Mouse (Mus musculus): Measurements from ENCODE around the gene B3gnt4. TPM values are rescaled to one million over a fixed set of nuclear protein-coding genes. Genes with fewer than 3 reads are reported as not detected.

The B3gnt4 gene
- polyA plus RNA-seq, 1 experiment, result 0.90 TPM

GRCm38 (mm10) chr5:123528641-123529040, 18.4 kb downstream of the B3gnt4 start:
- H3K27me3 ChIP-seq (ENCODE audit: control insufficient read depth, insufficient read depth, low read length), result no peaks in the 10 kb centered on the region
- H3K4me3 ChIP-seq (replicated peaks; ENCODE audit: insufficient read depth, low read depth, low read length), result no peak overlapping the region
- WGBS, result 76% methylated on average over 7 of the region's 7 CpGs
- H3K4me1 ChIP-seq (ENCODE audit: control insufficient read depth, insufficient read depth, low read length), result no peaks in the 10 kb centered on the region
- no peak overlapping the region for H3K27ac ChIP-seq (ENCODE audit: insufficient read depth, low read length)
- peak in 1 of 2 experiments; percentile 0 for DNase-seq
- TF ChIP-seq POLR2A (IDR thresholded peaks at IDR 0.05; ENCODE audit: borderline replicate concordance, insufficient read depth, low read length) (no peak), CTCF (IDR thresholded peaks at IDR 0.05; ENCODE audit: borderline replicate concordance, insufficient read depth, low read depth, low read length) (no peak)

- no peaks in the 10 kb centered on the region for H3K27me3 ChIP-seq (ENCODE audit: control insufficient read depth, insufficient read depth, low read length)
- no peak overlapping the region for H3K27ac ChIP-seq (ENCODE audit: insufficient read depth, low read length)
- H3K4me3 ChIP-seq (replicated peaks; ENCODE audit: insufficient read depth, low read depth, low read length), result no peak overlapping the region
- peak in 1 of 2 experiments; percentile 0 for DNase-seq
- H3K4me1 ChIP-seq (ENCODE audit: control insufficient read depth, insufficient read depth, low read length), result no peaks in the 10 kb centered on the region
- 83% methylated on average over 8 of the region's 8 CpGs for WGBS
- TF ChIP-seq CTCF (IDR thresholded peaks at IDR 0.05; ENCODE audit: borderline replicate concordance, insufficient read depth, low read depth, low read length) (no peak), POLR2A (IDR thresholded peaks at IDR 0.05; ENCODE audit: borderline replicate concordance, insufficient read depth, low read length) (no peak)
Observed at GRCm38 (mm10) chr5:123530056-123530455, 19.8 kb downstream of the B3gnt4 start.

GRCm38 (mm10) chr5:123533801-123534200, 23.5 kb downstream of the B3gnt4 start:
- DNase-seq, result no peak
- TF ChIP-seq POLR2A (IDR thresholded peaks at IDR 0.05; ENCODE audit: borderline replicate concordance, insufficient read depth, low read length), result no peak
- no peak for TF ChIP-seq CTCF (IDR thresholded peaks at IDR 0.05; ENCODE audit: borderline replicate concordance, insufficient read depth, low read depth, low read length)
- Histone ChIP-seq H3K4me3 (replicated peaks; ENCODE audit: insufficient read depth, low read depth, low read length) (no peak overlapping the region), H3K4me1 (ENCODE audit: control insufficient read depth, insufficient read depth, low read length) (no peaks in the 10 kb centered on the region), H3K27me3 (ENCODE audit: control insufficient read depth, insufficient read depth, low read length) (no peaks in the 10 kb centered on the region), H3K27ac (ENCODE audit: insufficient read depth, low read length) (no peak overlapping the region)
- WGBS, result 92% methylated on average over 10 of the region's 10 CpGs

GRCm38 (mm10) chr5:123555693-123556092, 45.4 kb downstream of the B3gnt4 start:
- no peaks in the 10 kb centered on the region for H3K27me3 ChIP-seq (ENCODE audit: control insufficient read depth, insufficient read depth, low read length)
- 91% methylated on average over 7 of the region's 7 CpGs for WGBS
- no peaks in the 10 kb centered on the region for H3K4me1 ChIP-seq (ENCODE audit: control insufficient read depth, insufficient read depth, low read length)
- no peak overlapping the region for H3K27ac ChIP-seq (ENCODE audit: insufficient read depth, low read length)
- TF ChIP-seq POLR2A (IDR thresholded peaks at IDR 0.05; ENCODE audit: borderline replicate concordance, insufficient read depth, low read length) (no peak), CTCF (IDR thresholded peaks at IDR 0.05; ENCODE audit: borderline replicate concordance, insufficient read depth, low read depth, low read length) (no peak)
- no peak overlapping the region for H3K4me3 ChIP-seq (replicated peaks; ENCODE audit: insufficient read depth, low read depth, low read length)
- peak in 1 of 2 experiments; percentile 6 for DNase-seq

- no peak overlapping the region for H3K27ac ChIP-seq (ENCODE audit: insufficient read depth, low read length)
- H3K4me3 ChIP-seq (replicated peaks; ENCODE audit: insufficient read depth, low read depth, low read length), result no peak overlapping the region
- WGBS, result 10% methylated on average over 2 of the region's 2 CpGs
- H3K27me3 ChIP-seq (ENCODE audit: control insufficient read depth, insufficient read depth, low read length), result no peaks in the 10 kb centered on the region
- peak; percentile 79 to 83 for DNase-seq
- H3K4me1 ChIP-seq (ENCODE audit: control insufficient read depth, insufficient read depth, low read length), result no peaks in the 10 kb centered on the region
- TF ChIP-seq CTCF (IDR thresholded peaks at IDR 0.05; ENCODE audit: borderline replicate concordance, insufficient read depth, low read depth, low read length) (no peak), POLR2A (IDR thresholded peaks at IDR 0.05; ENCODE audit: borderline replicate concordance, insufficient read depth, low read length) (no peak)
Observed at GRCm38 (mm10) chr5:123556451-123556850, 46.2 kb downstream of the B3gnt4 start.

GRCm38 (mm10) chr5:123559588-123559987, 49.3 kb downstream of the B3gnt4 start:
- WGBS, result 93% methylated on average over 8 of the region's 8 CpGs
- no peak overlapping the region for H3K27ac ChIP-seq (ENCODE audit: insufficient read depth, low read length)
- DNase-seq, result peak in 1 of 2 experiments; percentile 5
- H3K27me3 ChIP-seq (ENCODE audit: control insufficient read depth, insufficient read depth, low read length), result no peaks in the 10 kb centered on the region
- no peaks in the 10 kb centered on the region for H3K4me1 ChIP-seq (ENCODE audit: control insufficient read depth, insufficient read depth, low read length)
- TF ChIP-seq POLR2A (IDR thresholded peaks at IDR 0.05; ENCODE audit: borderline replicate concordance, insufficient read depth, low read length) (no peak), CTCF (IDR thresholded peaks at IDR 0.05; ENCODE audit: borderline replicate concordance, insufficient read depth, low read depth, low read length) (no peak)
- no peak overlapping the region for H3K4me3 ChIP-seq (replicated peaks; ENCODE audit: insufficient read depth, low read depth, low read length)

- no peak for TF ChIP-seq POLR2A (IDR thresholded peaks at IDR 0.05; ENCODE audit: borderline replicate concordance, insufficient read depth, low read length)
- no peak for TF ChIP-seq CTCF (IDR thresholded peaks at IDR 0.05; ENCODE audit: borderline replicate concordance, insufficient read depth, low read depth, low read length)
- Histone ChIP-seq H3K4me3 (replicated peaks; ENCODE audit: insufficient read depth, low read depth, low read length) (no peak overlapping the region), H3K4me1 (ENCODE audit: control insufficient read depth, insufficient read depth, low read length) (no peaks in the 10 kb centered on the region), H3K27me3 (ENCODE audit: control insufficient read depth, insufficient read depth, low read length) (no peaks in the 10 kb centered on the region), H3K27ac (ENCODE audit: insufficient read depth, low read length) (no peak overlapping the region)
- no peak for DNase-seq
- 91% methylated on average over 11 of the region's 11 CpGs for WGBS
Observed at GRCm38 (mm10) chr5:123561128-123561527, 50.9 kb downstream of the B3gnt4 start.

Other genes starting within 250 kb of the B3gnt4 start
- gene Bcl7a, start 166.6 kb upstream of the B3gnt4 start, polyA plus RNA-seq (2012; rRNA removed), result 28.9 and 29.4 TPM in 2 replicates
- gene Mlxip, start 115.7 kb upstream of the B3gnt4 start, polyA plus RNA-seq (2012; rRNA removed), result 21.7 and 24.2 TPM in 2 replicates
- gene Lrrc43, start 21.2 kb upstream of the B3gnt4 start, polyA plus RNA-seq (2012; rRNA removed), result 0.07 and 0.40 TPM in 2 replicates
- not detected in 2 replicates for gene Il31, start 21.0 kb upstream of the B3gnt4 start, polyA plus RNA-seq (2012; rRNA removed)
- 76.3 and 77.9 TPM in 2 replicates for gene Diablo, start 13.7 kb downstream of the B3gnt4 start, polyA plus RNA-seq (2012; rRNA removed)
- gene Gm49027, start 15.0 kb downstream of the B3gnt4 start, polyA plus RNA-seq (2012; rRNA removed), result 5.6 and 6.2 TPM in 2 replicates
- 49.7 and 54.1 TPM in 2 replicates for gene Vps33a, start 62.6 kb downstream of the B3gnt4 start, polyA plus RNA-seq (2012; rRNA removed)
- 117 and 128 TPM in 2 replicates for gene Clip1, start 174.2 kb downstream of the B3gnt4 start, polyA plus RNA-seq (2012; rRNA removed)
- gene Zcchc8, start 210.6 kb downstream of the B3gnt4 start, polyA plus RNA-seq (2012; rRNA removed), result 60.4 and 63.5 TPM in 2 replicates
- 95.1 and 97.2 TPM in 2 replicates for gene Rsrc2, start 239.0 kb downstream of the B3gnt4 start, polyA plus RNA-seq (2012; rRNA removed)
- gene Kntc1, start 239.3 kb downstream of the B3gnt4 start, polyA plus RNA-seq (2012; rRNA removed), result 0.33 and 0.54 TPM in 2 replicates

Measured in cerebellum, adult 2 months (tissue).